Mouse (Mus musculus) lung, postnatal 14 days (tissue): ENCODE measurements at regions not wholly inside any gene's neighbourhood (a gene's known extent, or its start where the extent isn't known, plus 50 kb on each side); places are given as distances from the start of the nearest gene placed in this dataset.

Experiments used
- DNase-seq: peaks from one replicate; pipeline ENCODE4 v3.0.0; 2021

GRCm38 (mm10) chr7:37343021-37343593, 430.3 kb downstream of the Zfp536 start:
- no peak for DNase-seq

GRCm38 (mm10) chr7:37343691-37344233, 429.7 kb downstream of the Zfp536 start:
- DNase-seq: no peak

GRCm38 (mm10) chr7:37346041-37346440, 427.4 kb downstream of the Zfp536 start:
- peak; percentile 80 for DNase-seq

- peak; percentile 93 for DNase-seq
These were observed 415.6 kb downstream of the Zfp536 start for GRCm38 (mm10) chr7:37357647-37358395.

- no peak for DNase-seq
These were observed 414.9 kb downstream of the Zfp536 start for GRCm38 (mm10) chr7:37358492-37358891.

- DNase-seq: no peak
These were observed 414.0 kb downstream of the Zfp536 start for GRCm38 (mm10) chr7:37359473-37359872.

- DNase-seq: peak; percentile 34
These were observed 413.3 kb downstream of the Zfp536 start for GRCm38 (mm10) chr7:37360171-37360570.

- peak; percentile 35 for DNase-seq
These were observed 411.5 kb downstream of the Zfp536 start for GRCm38 (mm10) chr7:37361802-37362441.

GRCm38 (mm10) chr7:37362879-37363278, 410.6 kb downstream of the Zfp536 start:
- no peak for DNase-seq

GRCm38 (mm10) chr7:37363629-37364175, 409.7 kb downstream of the Zfp536 start:
- no peak for DNase-seq

GRCm38 (mm10) chr7:37364221-37364620, 409.2 kb downstream of the Zfp536 start:
- no peak for DNase-seq

GRCm38 (mm10) chr7:37366006-37366405, 407.4 kb downstream of the Zfp536 start:
- DNase-seq: peak; percentile 40

- no peak for DNase-seq
These were observed 403.7 kb downstream of the Zfp536 start for GRCm38 (mm10) chr7:37369698-37370097.

- DNase-seq: peak; percentile 76
These were observed 399.6 kb downstream of the Zfp536 start for GRCm38 (mm10) chr7:37373864-37374263.

- DNase-seq: no peak
These were observed 398.4 kb downstream of the Zfp536 start for GRCm38 (mm10) chr7:37375044-37375443.

- no peak for DNase-seq
These were observed 397.9 kb downstream of the Zfp536 start for GRCm38 (mm10) chr7:37375591-37375990.

- no peak for DNase-seq
These were observed 397.2 kb downstream of the Zfp536 start for GRCm38 (mm10) chr7:37376207-37376606.

- no peak for DNase-seq
These were observed 395.4 kb downstream of the Zfp536 start for GRCm38 (mm10) chr7:37377889-37378521.

GRCm38 (mm10) chr7:37387871-37388270, 385.6 kb downstream of the Zfp536 start:
- no peak for DNase-seq

GRCm38 (mm10) chr7:37388843-37389702, 384.4 kb downstream of the Zfp536 start:
- DNase-seq: no peak

- DNase-seq: no peak
These were observed 383.7 kb downstream of the Zfp536 start for GRCm38 (mm10) chr7:37389703-37390087.

GRCm38 (mm10) chr7:37390271-37390670, 383.2 kb downstream of the Zfp536 start:
- DNase-seq: no peak
